Mouse (Mus musculus) liver, adult (tissue): ENCODE data around the gene Ifi35.

Experiments
- GATA4 ChIP-seq: IDR thresholded peaks from 2 replicates; pipeline ENCODE4 v1.6.1; 2014; ENCODE audit warnings: mild to moderate bottlenecking, low read length; ENCODE audit not compliant: insufficient replicate concordance

Gene Ifi35

GRCm38 (mm10) chr11:101448274-101448746 lies at the start of gene Ifi35:
Gene Ifi35, plus strand, starts transcription at chr11:101448407.
- peak; percentile 16; the same call in 1 of the 2 replicates for TF ChIP-seq GATA4

- TF ChIP-seq GATA4 = no peak
Observed at GRCm38 (mm10) chr11:101415306-101415705, 32.9 kb upstream of the Ifi35 start.

GRCm38 (mm10) chr11:101416433-101417100 lies 31.6 kb upstream of the Ifi35 start:
- no peak for TF ChIP-seq GATA4

- peak; percentile 7; the same call in 1 of the 2 replicates for TF ChIP-seq GATA4
Observed at GRCm38 (mm10) chr11:101417101-101417855, 30.9 kb upstream of the Ifi35 start, which contains the start of gene Aarsd1. Gene Aarsd1, minus strand, starts transcription at chr11:101417615.

GRCm38 (mm10) chr11:101418991-101419390 lies 29.2 kb upstream of the Ifi35 start:
- TF ChIP-seq GATA4 = no peak

- TF ChIP-seq GATA4 = no peak
Observed at GRCm38 (mm10) chr11:101419610-101420009, 28.6 kb upstream of the Ifi35 start.

GRCm38 (mm10) chr11:101420148-101420547 lies 28.1 kb upstream of the Ifi35 start:
- no peak for TF ChIP-seq GATA4

- TF ChIP-seq GATA4 = no peak
Observed at GRCm38 (mm10) chr11:101424105-101424851, 23.9 kb upstream of the Ifi35 start, which contains the start of gene Gm27029. Gene Gm27029, minus strand, starts transcription at chr11:101424796.

- TF ChIP-seq GATA4 = no peak
Observed at GRCm38 (mm10) chr11:101424925-101425813, 23.0 kb upstream of the Ifi35 start, which contains the start of the genes Rundc1 and Ptges3l. Gene Rundc1, plus strand, starts transcription at chr11:101425085. Gene Ptges3l, minus strand, starts transcription at chr11:101425333.

- peak; percentile 32; the same call in 1 of the 2 replicates for TF ChIP-seq GATA4
Observed at GRCm38 (mm10) chr11:101426165-101426564, 22.0 kb upstream of the Ifi35 start.

- no peak for TF ChIP-seq GATA4
Observed at GRCm38 (mm10) chr11:101431327-101431726, 16.9 kb upstream of the Ifi35 start.

- TF ChIP-seq GATA4 = no peak
Observed at GRCm38 (mm10) chr11:101433396-101433795, 14.8 kb upstream of the Ifi35 start.

- TF ChIP-seq GATA4 = no peak
Observed at GRCm38 (mm10) chr11:101435831-101436230, 12.4 kb upstream of the Ifi35 start.

- TF ChIP-seq GATA4 = no peak
Observed at GRCm38 (mm10) chr11:101436916-101437315, 11.3 kb upstream of the Ifi35 start.
